Mouse (Mus musculus): ENCODE results near the gene Tubgcp6.

- no peak for TF ChIP-seq CTCF (IDR thresholded peaks at IDR 0.05; ENCODE audit: low read depth, low read length)
- no peak for TF ChIP-seq EP300 (IDR thresholded peaks at IDR 0.05; ENCODE audit: insufficient read depth, low read depth, low read length)
Measured at GRCm38 (mm10) chr15:89088607-89089247, 34.2 kb downstream of the Tubgcp6 start, which contains the start of gene Selenoo.

Data from ES-Bruce4 (cell line).